Mouse (Mus musculus) R1 (cell line): ENCODE measurements around the gene Dtnb.

Source experiments
- DNase-seq: peaks from one replicate; pipeline ENCODE4 v3.0.0-alpha.2; 2018; ENCODE audit warnings: low read depth, low spot score

Dtnb gene

GRCm38 (mm10) chr12:3732623-3733265, 160.6 kb downstream of the Dtnb start:
- peak; percentile 72 for DNase-seq

- no peak for DNase-seq
Measured at GRCm38 (mm10) chr12:3733328-3733727, 161.1 kb downstream of the Dtnb start.

GRCm38 (mm10) chr12:3737009-3737408, 164.8 kb downstream of the Dtnb start:
- DNase-seq: no peak

- peak; percentile 73 for DNase-seq
Measured at GRCm38 (mm10) chr12:3738741-3739529, 166.8 kb downstream of the Dtnb start.

- no peak for DNase-seq
Measured at GRCm38 (mm10) chr12:3739749-3740704, 167.8 kb downstream of the Dtnb start.

- DNase-seq: peak; percentile 16
Measured at GRCm38 (mm10) chr12:3740705-3741081, 168.5 kb downstream of the Dtnb start.

- DNase-seq: no peak
Measured at GRCm38 (mm10) chr12:3745432-3746105, 173.4 kb downstream of the Dtnb start.

GRCm38 (mm10) chr12:3746369-3746768, 174.2 kb downstream of the Dtnb start:
- no peak for DNase-seq

GRCm38 (mm10) chr12:3747583-3747982, 175.4 kb downstream of the Dtnb start:
- DNase-seq: no peak

GRCm38 (mm10) chr12:3755522-3755921, 183.3 kb downstream of the Dtnb start:
- no peak for DNase-seq

- no peak for DNase-seq
Measured at GRCm38 (mm10) chr12:3756216-3756615, 184.0 kb downstream of the Dtnb start.

- DNase-seq: no peak
Measured at GRCm38 (mm10) chr12:3758127-3758526, 185.9 kb downstream of the Dtnb start.

- no peak for DNase-seq
Measured at GRCm38 (mm10) chr12:3759419-3759818, 187.2 kb downstream of the Dtnb start.

- no peak for DNase-seq
Measured at GRCm38 (mm10) chr12:3760876-3761590, 188.9 kb downstream of the Dtnb start.

- no peak for DNase-seq
Measured at GRCm38 (mm10) chr12:3761591-3762295, 189.6 kb downstream of the Dtnb start.

- no peak for DNase-seq
Measured at GRCm38 (mm10) chr12:3764191-3764804, 192.1 kb downstream of the Dtnb start.

GRCm38 (mm10) chr12:3767360-3767759, 195.2 kb downstream of the Dtnb start:
- DNase-seq: peak; percentile 27

- DNase-seq: no peak
Measured at GRCm38 (mm10) chr12:3768391-3768790, 196.2 kb downstream of the Dtnb start.

GRCm38 (mm10) chr12:3770546-3770945, 198.4 kb downstream of the Dtnb start:
- DNase-seq: no peak

- no peak for DNase-seq
Measured at GRCm38 (mm10) chr12:3771080-3771479, 198.9 kb downstream of the Dtnb start.
